Mouse (Mus musculus) heart, adult 2 months (tissue): ENCODE measurements around the gene Msrb1.

Experiments used
- CTCF ChIP-seq: fragments of 200-600 bp; IDR thresholded peaks from 2 replicates; pipeline ENCODE4 v1.8.1; 2022; ENCODE audit warnings: antibody characterized with exemption, mild to moderate bottlenecking, moderate library complexity
- EP300 ChIP-seq: fragments of 200-500 bp; IDR thresholded peaks from 2 replicates; pipeline ENCODE4 v1.6.1; 2011; ENCODE audit warnings: low read depth, low read length, control low read depth; ENCODE audit not compliant: insufficient read depth
- POLR2A ChIP-seq: fragments of 200-500 bp; IDR thresholded peaks from 2 replicates; pipeline ENCODE4 v1.6.1; 2011; ENCODE audit warnings: mild to moderate bottlenecking, low read depth, low read length, control low read depth; ENCODE audit not compliant: insufficient read depth

GRCm38 (mm10) chr17:24733434-24734050 is 2.9 kb upstream of the Msrb1 start:
- TF ChIP-seq EP300 (no peak), CTCF (no peak), POLR2A (no peak)
